Mouse (Mus musculus): ENCODE measurements around the gene Tcaim.
"Not testable (repeated sequence)": the region's sequence is repeated elsewhere in the genome, so short reads cannot be mapped to it uniquely, and the experiment has no call there.

The Tcaim gene

DNA sequence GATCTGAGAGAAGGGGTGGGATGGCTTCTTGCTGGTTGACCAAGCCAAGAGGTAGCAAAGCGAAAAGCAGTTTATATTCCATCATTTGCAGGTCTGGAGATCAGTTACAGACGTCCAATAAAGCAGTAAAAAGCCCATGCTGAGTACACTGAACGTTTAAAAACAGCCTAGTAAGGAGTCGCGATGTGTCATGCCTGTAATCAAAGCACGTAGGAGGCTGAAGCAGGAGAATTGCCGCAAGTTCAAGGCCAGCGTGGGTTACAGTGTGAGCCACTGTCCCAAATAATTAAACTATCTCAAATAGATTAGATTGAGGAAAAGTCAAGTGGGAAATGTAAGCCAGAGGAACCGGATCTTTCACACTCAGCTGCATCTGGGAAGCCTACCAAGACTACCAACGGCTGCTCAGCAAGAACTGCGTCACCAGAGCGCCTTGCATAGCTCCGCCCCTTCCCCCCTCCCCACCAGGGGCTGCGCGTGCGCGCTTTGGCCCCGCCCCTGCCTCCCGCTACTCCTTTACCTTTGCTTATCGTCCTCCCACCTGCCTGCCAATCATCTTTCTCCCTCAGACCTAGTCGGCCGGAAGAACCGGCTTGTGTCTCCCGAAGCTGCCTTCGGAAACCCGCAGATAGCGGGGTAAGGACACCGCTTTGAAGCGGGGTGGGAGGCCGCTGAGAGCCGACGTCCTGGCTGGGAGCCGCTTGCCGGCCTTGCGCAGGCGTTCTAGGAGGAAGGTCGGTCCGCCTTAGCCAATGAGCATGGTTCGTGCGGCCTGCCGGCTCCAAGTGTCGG, at the start of gene Tcaim:
Gene Tcaim (plus strand): TSS at position 487 of the 792 bp plus-strand sequence.
- DNase-seq: peak; percentile 95 to 97

DNA sequence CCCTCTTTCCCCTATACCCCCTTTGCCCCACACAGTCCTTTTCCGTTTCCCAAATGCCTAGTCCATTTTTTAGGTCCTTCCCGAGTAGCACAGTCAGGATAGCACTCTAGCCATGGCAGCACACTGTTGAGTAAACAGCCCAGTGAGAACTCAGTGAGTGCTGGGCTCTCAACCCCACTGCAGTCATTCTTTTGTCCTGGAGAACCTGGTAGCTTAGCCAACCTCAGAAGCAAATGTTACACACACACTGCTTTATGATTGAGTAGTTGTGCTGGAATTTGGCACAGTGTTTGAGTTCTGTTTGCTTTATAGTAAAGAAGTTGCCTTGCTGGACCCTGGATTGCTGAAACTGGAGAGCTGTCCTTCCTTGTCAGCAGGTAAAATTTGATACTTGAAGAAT, 47.7 kb upstream of the Tcaim start:
- no peak for DNase-seq

DNA sequence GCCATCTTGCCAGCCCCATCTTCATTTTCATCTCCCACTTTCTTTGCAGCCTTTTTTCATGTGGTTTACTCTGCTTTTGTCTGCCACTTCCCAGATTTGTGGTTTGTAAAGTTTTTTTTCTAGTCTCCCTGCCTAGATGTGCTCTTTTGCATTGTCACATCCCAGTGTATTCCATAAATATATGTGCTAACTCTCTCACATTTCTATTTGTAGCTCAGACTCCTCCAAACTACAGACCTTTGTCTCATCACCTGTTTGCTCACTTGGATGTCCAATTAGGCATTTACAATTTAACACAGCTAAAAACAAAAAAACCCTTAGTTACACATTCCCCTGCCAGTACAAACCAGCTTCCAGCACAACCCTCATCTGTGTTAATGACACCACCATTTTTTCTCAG, 45.2 kb upstream of the Tcaim start:
- no peak for DNase-seq

GRCm38 (mm10) chr9:122785231-122785630, 20.1 kb upstream of the Tcaim start:
- no peak for DNase-seq

- DNase-seq: no peak
These were observed 18.8 kb upstream of the Tcaim start for GRCm38 (mm10) chr9:122786534-122786933.

- DNase-seq: no peak
These were observed 554 bp downstream of the Tcaim start for GRCm38 (mm10) chr9:122805845-122806341.

- DNase-seq: peak in 1 of 2 experiments; percentile 17
These were observed 1.8 kb downstream of the Tcaim start for GRCm38 (mm10) chr9:122807186-122807585.

GRCm38 (mm10) chr9:122810212-122810611, 4.9 kb downstream of the Tcaim start:
- DNase-seq: no peak

GRCm38 (mm10) chr9:122812386-122812785, 7.0 kb downstream of the Tcaim start:
- no peak for DNase-seq

DNA sequence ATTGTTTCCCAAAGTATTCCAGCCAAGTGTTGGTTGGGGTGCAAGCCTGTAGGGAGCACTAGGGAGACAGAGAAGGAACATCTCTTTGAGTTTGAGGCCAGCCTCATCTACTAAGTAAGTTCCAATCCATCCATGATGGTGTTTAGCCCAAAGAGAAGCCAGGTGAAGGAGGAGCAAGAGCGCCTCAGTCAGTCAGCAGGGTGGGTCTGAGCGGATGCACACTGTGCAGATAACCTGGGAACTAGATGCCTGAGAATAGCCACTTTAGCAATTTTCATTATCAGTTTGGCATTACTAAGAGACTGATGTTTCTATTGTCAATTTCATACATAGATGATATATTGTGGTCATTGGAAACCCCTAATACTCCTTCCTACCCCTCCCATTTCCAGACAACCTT, 9.4 kb downstream of the Tcaim start:
- no peak for DNase-seq

- peak in 1 of 2 experiments; percentile 49 for DNase-seq
These were observed 10.0 kb downstream of the Tcaim start for GRCm38 (mm10) chr9:122815239-122815851.

DNA sequence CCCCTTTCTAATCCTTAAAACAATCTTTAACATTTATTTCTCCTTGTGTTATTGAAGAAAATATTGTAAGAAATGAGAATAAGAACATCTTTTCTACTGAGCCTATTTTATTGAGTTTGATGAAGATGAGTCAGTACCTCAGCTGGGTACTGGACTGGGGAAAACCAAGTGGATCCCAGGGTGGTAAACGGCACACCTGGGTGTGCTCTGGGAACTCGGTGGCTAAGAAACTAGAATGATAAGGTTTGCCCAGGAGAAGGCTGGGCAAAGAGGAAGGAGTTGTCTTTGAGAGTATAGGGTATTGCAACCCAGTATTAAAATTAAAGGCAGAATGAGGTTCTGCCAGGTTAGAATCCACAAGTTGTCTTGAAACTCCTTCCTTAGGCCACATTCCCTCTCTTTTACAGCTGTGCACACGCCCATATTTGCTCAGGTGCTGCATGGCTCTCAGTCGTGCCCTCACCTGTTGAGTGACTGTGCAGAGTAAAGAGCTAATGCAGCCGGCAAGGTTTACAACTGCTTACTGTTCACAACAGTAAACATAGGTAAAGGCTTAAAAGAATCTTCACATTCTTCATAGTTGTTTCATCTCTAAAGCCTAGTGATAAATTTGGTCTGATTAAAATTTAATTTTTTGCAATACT, 18.2 kb downstream of the Tcaim start:
- DNase-seq: no peak

DNA sequence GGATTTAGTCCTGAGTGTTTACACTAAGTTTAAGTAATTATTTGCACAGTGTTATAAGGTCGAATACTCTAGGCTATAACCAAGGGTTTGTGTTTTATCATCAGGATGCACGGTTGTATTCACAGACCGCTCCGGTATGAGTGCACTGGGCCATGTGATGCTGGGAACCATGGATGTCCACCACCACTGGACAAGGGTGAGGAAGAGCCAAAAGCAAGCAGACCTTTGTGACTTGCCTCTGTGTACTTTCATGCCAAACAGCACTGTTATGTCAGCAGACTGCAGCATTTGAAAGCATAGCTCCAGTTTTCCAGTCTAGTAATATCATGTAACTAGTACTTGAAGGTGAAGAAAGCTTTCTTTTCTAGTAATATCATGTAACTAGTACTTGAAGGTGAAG, 21.4 kb downstream of the Tcaim start:
- no peak for DNase-seq

GRCm38 (mm10) chr9:122829826-122830380, 24.6 kb downstream of the Tcaim start:
- DNase-seq: no peak

DNA sequence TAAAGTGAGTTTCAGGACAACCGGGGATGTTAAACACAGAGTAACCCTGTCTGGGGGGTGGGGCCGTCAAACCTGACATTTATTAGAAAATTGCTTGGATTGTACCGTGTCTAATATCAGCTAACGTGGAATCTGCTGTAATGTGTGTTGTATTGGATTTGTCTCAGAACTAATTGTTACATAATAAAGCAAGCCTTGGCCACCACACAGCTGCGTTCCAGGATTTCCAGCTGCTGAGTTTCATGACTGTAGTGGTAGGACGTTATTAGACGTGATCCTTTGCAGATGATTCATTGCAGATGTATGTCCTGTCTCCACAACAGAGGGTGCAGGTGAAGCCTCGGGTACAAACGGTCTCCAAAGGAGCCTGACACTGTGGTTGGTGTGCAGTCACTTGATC, 30.8 kb downstream of the Tcaim start:
- no peak for DNase-seq

DNA sequence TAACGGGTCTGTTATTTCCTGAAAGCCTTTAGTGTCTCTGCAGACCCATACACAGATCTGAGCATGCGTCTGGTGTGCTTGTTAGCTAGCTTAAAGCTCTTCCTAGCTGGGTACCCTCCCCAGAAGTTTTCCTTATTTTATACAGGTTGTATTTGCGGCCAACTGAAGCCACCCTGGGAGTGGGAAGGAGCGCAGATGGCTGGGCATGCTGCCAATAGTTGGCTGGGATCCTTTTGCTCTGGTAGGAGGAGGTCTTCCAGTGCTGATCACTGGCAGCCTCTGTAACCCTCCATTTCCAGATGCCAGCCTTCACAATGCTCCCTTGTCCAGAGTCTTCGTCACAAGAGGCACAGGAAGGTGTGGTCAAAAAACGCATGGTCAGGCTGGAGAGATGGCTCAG, 31.5 kb downstream of the Tcaim start:
- peak; percentile 43 to 70 for DNase-seq

GRCm38 (mm10) chr9:122837216-122837615, 31.9 kb downstream of the Tcaim start:
- DNase-seq: no peak

DNA sequence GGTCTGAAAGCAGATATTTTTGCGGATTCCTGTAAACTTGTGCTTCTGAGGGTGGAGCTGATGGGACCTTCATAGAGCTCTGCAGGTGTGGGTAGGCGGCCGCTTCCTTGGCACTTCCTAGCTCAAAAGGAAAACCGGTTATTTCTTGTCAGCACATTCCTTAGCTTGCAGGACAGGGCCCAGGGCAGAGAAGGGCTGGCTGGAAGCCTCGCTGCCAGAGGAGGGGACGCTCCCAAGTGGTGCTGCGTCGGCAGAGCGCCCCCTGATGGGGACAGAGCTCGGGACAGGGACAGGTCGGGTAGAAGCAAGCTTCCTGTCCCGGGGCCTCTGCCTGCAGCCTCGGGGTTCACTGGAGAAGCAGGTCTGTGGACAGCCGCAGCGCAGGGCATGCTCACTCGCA, 32.3 kb downstream of the Tcaim start:
- DNase-seq: peak; percentile 74 to 83

DNA sequence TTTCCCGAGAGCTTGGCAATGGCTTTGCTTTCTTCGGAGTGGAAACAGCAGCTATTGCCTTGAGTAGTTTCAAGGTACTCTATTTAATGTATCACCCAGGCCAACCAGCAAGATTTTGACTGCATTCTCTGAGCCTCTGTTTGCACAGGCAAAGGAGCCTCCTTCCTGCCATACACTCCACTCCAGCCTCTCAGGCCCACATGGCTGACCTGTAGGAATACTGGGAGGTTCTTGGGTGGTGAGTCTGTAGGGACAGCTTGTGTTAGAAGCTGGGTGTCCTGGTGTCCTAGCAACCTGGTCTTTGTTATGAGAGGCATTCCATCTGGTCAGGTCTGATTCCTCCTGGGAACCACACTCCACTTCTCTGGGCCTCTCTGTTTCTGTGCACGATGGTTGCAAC, 38.4 kb downstream of the Tcaim start, which contains the start of gene Gm35549:
Gene Gm35549 (minus strand): TSS at position 276 of the 400 bp plus-strand sequence.
- no peak for DNase-seq

DNA sequence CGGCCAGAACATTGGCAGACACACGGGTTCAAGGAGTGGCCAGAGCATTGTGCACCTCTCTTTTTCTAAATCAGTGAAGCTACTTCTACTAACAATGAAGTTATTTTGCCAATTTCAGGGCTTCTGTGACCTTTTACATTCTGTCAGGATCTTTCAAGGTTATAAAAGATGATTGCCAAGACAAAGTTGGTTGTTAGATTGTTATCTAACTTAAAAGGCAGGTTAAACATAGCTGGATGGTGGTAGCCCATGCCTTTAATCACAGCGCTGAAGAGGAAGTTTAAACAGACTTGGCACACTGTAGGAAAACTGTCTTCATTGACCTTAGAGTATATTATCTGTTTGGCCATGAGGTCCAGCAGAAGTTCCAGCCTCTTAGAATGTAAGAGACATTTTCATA, 40.3 kb downstream of the Tcaim start:
- DNase-seq: no peak

GRCm38 (mm10) chr9:122846156-122846555, 40.8 kb downstream of the Tcaim start:
- peak in 1 of 2 experiments; percentile 16 for DNase-seq

DNA sequence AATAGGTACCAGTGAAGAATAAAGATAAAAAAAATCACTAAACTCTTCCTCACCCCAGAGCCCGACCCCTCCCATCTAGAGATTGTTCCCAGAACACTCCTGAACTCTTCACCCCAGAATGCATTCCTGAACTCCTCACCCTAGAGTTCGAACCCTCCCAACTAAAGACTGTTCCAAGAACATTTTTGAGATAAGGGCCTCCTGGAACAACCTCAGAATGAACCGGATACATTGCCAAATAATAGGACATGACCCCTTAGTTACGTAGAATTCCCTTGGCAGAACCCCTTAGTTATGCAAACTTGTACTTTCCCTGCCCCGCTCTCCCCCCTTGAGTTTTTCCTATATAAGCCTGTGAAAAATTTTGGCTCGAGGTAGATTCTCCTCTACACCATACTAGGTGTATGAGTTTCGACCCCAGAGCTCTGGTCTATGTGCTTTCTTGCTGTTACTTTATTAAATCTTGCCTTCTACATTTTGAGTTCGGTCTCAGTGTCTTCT, 42.5 kb downstream of the Tcaim start:
- not testable (repeated sequence) for DNase-seq

DNA sequence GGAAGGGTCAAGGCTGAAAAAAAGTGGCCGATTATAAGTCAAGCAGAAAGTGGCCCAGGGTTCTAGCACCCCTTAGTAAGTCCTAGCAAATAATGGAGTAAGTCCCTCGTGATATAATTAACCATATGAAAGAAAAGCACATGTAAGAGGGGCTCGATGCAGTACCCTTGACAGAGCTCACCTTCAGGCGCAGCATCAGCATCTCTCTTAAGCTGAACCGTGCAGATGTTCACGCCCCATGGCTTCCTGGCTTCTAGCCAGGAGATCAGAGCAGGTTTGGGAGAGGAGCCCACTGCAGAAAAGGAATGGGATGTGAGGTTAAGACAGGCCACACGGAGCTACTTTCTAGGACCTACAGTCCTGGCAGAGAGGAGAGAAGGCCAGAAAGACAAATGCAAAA, 49.2 kb downstream of the Tcaim start:
- DNase-seq: no peak
